Mouse (Mus musculus) heart, embryonic 13.5 days (tissue): Measurements from ENCODE around the gene Tkt. TPM values are rescaled to one million over a fixed set of nuclear protein-coding genes. Genes with fewer than 3 reads are reported as not detected.
A peak's percentile ranks its signal among the peaks of the same experiment; 100 is the strongest.

Experiments used
- ATAC-seq: fragments of 200-750 bp; cut with Nextera tagmentation; 2 replicates; pipeline ENCODE4 v1.8.0; 2017; ENCODE audit warnings: moderate TSS enrichment; ENCODE audit not compliant: insufficient number of reproducible peaks, low FRiP score, low TSS enrichment; ENCODE audit errors: extremely low read depth
- H3K27ac ChIP-seq: fragments of 300-500 bp; sonication (generic); replicated peaks from 2 replicates; pipeline ENCODE4 v1.5.1; 2015; ENCODE audit warnings: moderate library complexity, mild to moderate bottlenecking, inconsistent platforms
- H3K27me3 ChIP-seq: fragments of 300-500 bp; sonication (generic); replicated peaks from 2 replicates; pipeline ENCODE4 v1.6.1; 2015; ENCODE audit warnings: mild to moderate bottlenecking, inconsistent platforms
- H3K36me3 ChIP-seq: fragments of 300-500 bp; sonication (generic); 2 replicates; pipeline ENCODE4 v1.6.1; 2015; ENCODE audit warnings: mild to moderate bottlenecking, inconsistent platforms
- H3K4me1 ChIP-seq: fragments of 300-500 bp; sonication (generic); 2 replicates; pipeline ENCODE4 v1.6.1; 2015; ENCODE audit warnings: inconsistent platforms
- H3K4me2 ChIP-seq: fragments of 300-500 bp; sonication (generic); 2 replicates; pipeline ENCODE4 v1.6.1; 2015; ENCODE audit warnings: inconsistent platforms, mild to moderate bottlenecking, moderate library complexity
- H3K4me3 ChIP-seq: fragments of 300-500 bp; sonication (generic); 2 replicates; pipeline ENCODE4 v1.5.1; 2015; ENCODE audit warnings: moderate library complexity, mild to moderate bottlenecking, inconsistent platforms
- H3K9ac ChIP-seq: fragments of 300-500 bp; sonication (generic); 2 replicates; pipeline ENCODE4 v1.6.1; 2015; ENCODE audit warnings: inconsistent platforms, mild to moderate bottlenecking, moderate library complexity
- H3K9me3 ChIP-seq: fragments of 300-500 bp; sonication (generic); 2 replicates; pipeline ENCODE4 v1.6.1; 2016; ENCODE audit warnings: inconsistent platforms
- WGBS: fragments of 180-500 bp; shearing (Covaris S2); methylation state at CpG from one replicate; pipeline ENCODE4 v1.1.7; 2015; ENCODE audit warnings: mixed read lengths; 5-methylcytosine and 5-hydroxymethylcytosine counted together
- polyA plus RNA-seq: library from polyadenylated mRNA; unstranded; fragments of >200 nt; fragmentation: Nextera tagmentation; extraction: Ambion mirVana; gene quantifications from 2 replicates; pipeline ENCODE4 v1.2.1, GENCODE M21; 2015

The Tkt gene
- polyA plus RNA-seq, 1 experiment from 2014 or later = 96.6 TPM

DNA sequence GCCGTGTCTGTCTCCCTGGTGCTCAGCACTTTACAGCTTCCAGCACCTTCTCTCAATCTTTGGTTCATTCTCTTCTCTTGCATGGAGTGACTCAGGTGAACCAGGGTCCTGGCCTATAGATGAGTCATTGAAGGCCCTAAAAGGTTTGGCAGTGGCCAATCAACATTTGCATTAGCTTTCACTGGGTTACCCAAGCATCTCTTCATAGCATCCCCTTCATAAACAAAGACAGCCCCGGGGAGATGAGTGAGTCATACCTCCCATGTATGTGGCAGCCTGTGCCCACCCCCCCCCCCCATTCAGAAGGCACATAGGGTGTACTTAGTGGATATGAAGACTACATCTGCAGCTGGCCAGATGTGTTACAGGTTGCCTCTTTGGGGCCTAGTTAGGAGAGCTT, 8.5 kb downstream of the Tkt start:
- H3K36me3 ChIP-seq = peaks cover 74% of the 10 kb centered on the region
- H3K4me3 ChIP-seq = no peak overlapping the region
- ATAC-seq = no peak
- H3K27ac ChIP-seq = no peak overlapping the region
- H3K27me3 ChIP-seq = no peaks in the 10 kb centered on the region
- H3K4me2 ChIP-seq = no peak overlapping the region
- H3K4me1 ChIP-seq = peaks cover 18% of the 10 kb centered on the region
- H3K9ac ChIP-seq = no peak overlapping the region
- WGBS = 84% methylated on average over 2 of the region's 2 CpGs
- H3K9me3 ChIP-seq = no peaks in the 10 kb centered on the region

DNA sequence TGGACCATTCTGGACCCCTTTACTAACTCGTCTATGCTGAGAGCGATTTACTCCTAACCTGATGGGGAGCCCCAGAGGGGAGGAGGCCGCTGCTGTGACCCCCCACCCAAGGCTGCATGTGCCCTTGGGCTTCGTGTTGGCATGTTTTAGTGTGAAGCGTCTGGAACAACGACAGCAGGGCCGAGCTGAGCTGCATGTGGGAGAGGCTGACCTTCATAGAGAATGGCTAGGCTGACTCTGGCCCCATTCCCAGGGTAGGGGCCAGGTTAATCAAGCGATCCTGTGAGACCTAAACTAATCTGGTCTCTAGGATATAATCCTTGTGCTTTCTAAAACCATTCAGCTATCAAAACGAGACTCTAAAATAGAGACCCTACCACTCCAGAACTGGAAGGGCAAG, 9.6 kb downstream of the Tkt start:
- Histone ChIP-seq H3K9ac (no peak overlapping the region), H3K36me3 (peaks cover 77% of the 10 kb centered on the region), H3K4me3 (no peak overlapping the region), H3K4me1 (peaks cover 14% of the 10 kb centered on the region), H3K9me3 (no peaks in the 10 kb centered on the region), H3K27me3 (no peaks in the 10 kb centered on the region), H3K27ac (no peak overlapping the region), H3K4me2 (no peak overlapping the region)
- no peak for ATAC-seq
- 71% methylated on average over 9 of the region's 9 CpGs for WGBS

DNA sequence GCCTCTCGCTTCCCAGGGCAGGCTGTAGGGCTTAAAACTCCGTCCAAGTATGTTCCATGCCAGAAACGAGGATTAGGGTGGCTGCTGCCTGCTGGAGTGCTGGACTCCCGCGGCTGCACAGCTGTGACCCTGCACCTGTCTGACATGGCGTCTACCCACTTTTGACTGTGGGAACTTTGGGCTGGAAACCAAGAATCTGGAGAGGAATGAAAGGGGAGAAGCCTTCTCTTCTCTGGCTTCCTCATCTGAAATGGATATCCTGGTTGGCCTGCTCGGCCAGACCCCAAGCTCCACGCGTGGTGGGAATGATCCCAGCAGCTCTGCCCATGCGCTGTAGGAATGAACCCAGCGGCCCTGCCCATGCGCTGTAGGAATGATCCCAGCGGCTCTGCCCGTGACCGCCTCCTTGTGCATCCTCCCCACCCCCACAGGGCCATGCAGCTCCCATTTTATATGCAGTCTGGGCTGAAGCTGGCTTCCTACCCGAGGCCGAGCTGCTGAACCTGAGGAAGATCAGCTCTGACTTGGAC, 11.2 kb downstream of the Tkt start:
- no peak overlapping the region for H3K9ac ChIP-seq
- H3K4me1 ChIP-seq = peaks cover 16% of the 10 kb centered on the region
- 87% methylated on average over 17 of the region's 17 CpGs for WGBS

DNA sequence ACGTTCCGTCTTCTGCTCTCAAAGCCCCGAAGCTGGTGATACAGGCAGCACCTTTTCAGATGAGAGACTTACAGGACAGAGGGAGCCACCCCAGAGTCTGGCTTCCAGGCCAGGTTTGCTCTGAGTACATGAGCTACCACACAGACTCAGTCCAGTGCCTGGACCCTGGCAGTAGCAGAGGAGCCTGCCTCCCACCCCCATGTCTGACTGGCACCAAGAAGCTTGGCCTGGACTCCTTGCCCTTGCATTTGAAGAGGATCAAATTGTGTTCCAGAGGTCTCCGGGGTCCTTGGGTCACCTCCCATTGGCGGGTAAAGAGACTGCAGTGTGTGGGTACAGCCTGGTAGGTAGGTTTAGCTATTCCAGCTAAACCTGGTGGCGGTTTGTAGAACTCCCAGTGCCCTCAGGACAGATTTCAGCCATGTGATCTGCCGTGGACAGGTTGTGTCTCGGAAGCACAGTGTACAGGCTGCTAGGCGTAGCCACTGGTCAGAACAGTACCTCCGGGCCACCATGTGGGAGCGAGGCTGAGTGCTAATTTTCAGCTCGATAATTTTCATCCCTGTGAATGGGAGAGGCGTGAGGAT, 12.7 kb downstream of the Tkt start:
- Histone ChIP-seq H3K4me3 (no peak overlapping the region), H3K4me1 (peaks cover 21% of the 10 kb centered on the region), H3K27me3 (no peaks in the 10 kb centered on the region), H3K4me2 (no peak overlapping the region), H3K9ac (no peak overlapping the region), H3K27ac (no peak overlapping the region), H3K9me3 (no peaks in the 10 kb centered on the region), H3K36me3 (peaks cover 86% of the 10 kb centered on the region)
- 91% methylated on average over 13 of the region's 13 CpGs for WGBS
- ATAC-seq = no peak

More for the DNA sequence above, 11.2 kb downstream of the Tkt start:
- Histone ChIP-seq H3K27me3 (no peaks in the 10 kb centered on the region), H3K9me3 (no peaks in the 10 kb centered on the region), H3K27ac (no peak overlapping the region), H3K4me2 (no peak overlapping the region), H3K36me3 (peaks cover 83% of the 10 kb centered on the region), H3K4me3 (no peak overlapping the region)
- no peak for ATAC-seq

DNA sequence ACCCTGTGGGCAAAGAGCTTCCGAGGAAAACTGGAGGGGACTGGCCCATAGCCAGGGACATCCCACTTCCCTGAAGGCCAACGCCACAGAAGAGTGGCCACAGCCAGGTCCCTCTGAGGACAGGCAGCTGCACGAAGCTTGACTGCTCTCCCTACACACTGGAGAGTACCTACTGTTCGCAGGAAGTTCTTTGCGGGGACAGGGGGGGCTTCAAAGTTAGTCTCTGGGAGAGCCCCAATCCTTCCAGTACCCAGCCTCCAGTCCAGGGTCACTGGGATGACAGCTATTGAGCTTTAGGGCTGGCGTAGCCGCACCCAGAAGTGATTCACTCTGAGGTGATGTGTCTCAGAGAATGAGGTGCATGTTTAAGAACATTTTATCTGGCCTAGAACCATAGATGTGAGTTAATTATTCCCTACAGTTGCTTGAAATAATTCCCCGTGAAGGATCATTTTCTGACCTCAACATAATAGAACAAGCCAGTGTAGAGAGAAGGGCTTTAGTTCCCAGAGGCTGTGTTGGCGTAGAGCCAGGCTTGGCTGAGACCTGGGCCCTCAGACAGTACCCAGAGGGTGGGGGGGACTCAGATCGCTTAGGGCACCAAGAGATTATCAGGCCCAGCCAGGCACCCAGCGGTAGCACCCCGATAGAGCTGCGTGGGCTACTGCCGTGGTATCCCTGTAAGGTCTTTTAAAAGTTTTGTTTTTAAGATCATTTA, 13.5 kb downstream of the Tkt start:
- no peak for ATAC-seq
- H3K27ac ChIP-seq = peak overlapping the region; percentile 63
- WGBS = 67% methylated on average over 14 of the region's 14 CpGs
- no peaks in the 10 kb centered on the region for H3K27me3 ChIP-seq
- peaks cover 86% of the 10 kb centered on the region for H3K36me3 ChIP-seq
- H3K4me3 ChIP-seq = no peak overlapping the region
- no peaks in the 10 kb centered on the region for H3K9me3 ChIP-seq
- H3K4me2 ChIP-seq = no peak overlapping the region
- peaks cover 21% of the 10 kb centered on the region for H3K4me1 ChIP-seq
- H3K9ac ChIP-seq = peak overlapping the region; percentile 7; the same call in 1 of the 2 replicates

DNA sequence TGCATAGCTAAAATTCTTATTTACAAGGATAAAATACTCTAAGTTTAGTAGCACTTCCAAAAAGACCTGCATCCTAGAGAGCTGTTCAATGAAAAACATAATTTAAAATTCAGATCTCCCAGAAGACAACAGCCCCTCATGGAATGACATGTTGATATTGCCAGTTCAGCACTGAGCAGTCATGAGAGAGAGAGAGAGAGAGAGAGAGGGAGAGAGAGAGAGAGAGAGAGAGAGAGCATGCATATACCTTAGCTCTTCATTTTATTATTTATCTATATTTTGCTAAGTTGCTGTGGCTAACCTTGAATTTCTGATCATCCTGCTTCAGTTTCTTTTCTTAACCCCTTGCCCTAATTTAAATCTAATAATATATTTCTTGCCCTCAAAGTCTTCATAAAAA, 14.2 kb downstream of the Tkt start:
- ATAC-seq = no peak
- Histone ChIP-seq H3K4me2 (no peak overlapping the region), H3K27me3 (no peaks in the 10 kb centered on the region), H3K36me3 (peaks cover 91% of the 10 kb centered on the region), H3K27ac (no peak overlapping the region), H3K4me1 (peaks cover 21% of the 10 kb centered on the region), H3K4me3 (no peak overlapping the region), H3K9ac (no peak overlapping the region), H3K9me3 (no peaks in the 10 kb centered on the region)

DNA sequence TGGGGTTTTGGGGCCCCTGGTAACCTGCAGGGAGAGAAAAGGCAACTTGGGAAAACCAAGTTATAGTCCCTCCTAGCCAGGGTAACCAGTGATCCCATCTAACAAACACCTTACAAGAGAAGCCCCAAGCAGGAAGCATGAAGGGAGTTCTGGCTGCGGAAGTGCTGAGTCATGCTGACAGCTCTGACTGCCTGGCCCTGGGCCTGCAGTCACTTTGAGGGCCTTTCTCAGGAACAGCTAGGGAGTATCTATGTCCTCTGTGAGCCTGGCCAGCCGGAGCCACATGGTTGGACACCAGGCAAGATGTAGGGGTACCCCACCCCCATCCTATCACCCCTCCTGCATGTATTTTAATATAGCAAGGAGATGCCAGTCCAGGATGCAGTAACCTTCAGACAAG, 16.3 kb downstream of the Tkt start:
- WGBS = 72% methylated on average over 2 of the region's 2 CpGs
- Histone ChIP-seq H3K9ac (no peak overlapping the region), H3K27ac (0 out of 2 replicates have a peak overlapping the region, but pooled peaks have one; percentile 12), H3K27me3 (no peaks in the 10 kb centered on the region), H3K9me3 (no peaks in the 10 kb centered on the region), H3K4me3 (no peak overlapping the region), H3K36me3 (peaks cover 91% of the 10 kb centered on the region), H3K4me2 (no peak overlapping the region), H3K4me1 (peaks cover 21% of the 10 kb centered on the region)
- 0 out of 2 replicates have a peak, but pooled peaks have one; percentile 34 for ATAC-seq

DNA sequence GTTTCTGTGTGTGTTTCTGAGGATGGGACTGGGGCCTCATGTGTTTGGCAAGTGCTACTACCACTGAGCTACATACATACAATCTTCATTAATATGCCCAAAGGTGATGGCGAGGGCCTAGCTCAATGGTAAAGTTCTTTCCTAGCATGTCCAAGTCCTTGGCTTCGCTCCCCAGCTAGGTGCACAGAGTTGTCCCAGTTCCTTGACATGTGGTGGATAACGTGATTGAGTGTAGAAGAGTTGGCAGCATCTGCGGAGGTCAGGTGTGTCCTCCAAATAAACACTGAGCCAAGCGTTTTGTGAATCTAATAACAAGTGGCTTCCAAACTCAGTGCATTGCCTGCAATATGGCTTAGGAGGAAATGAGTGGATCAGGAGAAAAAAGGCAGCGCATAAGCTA, 18.2 kb downstream of the Tkt start:
- WGBS = 87% methylated on average over 6 of the region's 6 CpGs
- H3K4me2 ChIP-seq = no peak overlapping the region
- ATAC-seq = no peak
- H3K9ac ChIP-seq = no peak overlapping the region
- H3K9me3 ChIP-seq = no peaks in the 10 kb centered on the region
- no peak overlapping the region for H3K27ac ChIP-seq
- H3K27me3 ChIP-seq = no peaks in the 10 kb centered on the region
- peaks cover 30% of the 10 kb centered on the region for H3K4me1 ChIP-seq
- H3K36me3 ChIP-seq = peaks cover 91% of the 10 kb centered on the region
- H3K4me3 ChIP-seq = no peak overlapping the region

DNA sequence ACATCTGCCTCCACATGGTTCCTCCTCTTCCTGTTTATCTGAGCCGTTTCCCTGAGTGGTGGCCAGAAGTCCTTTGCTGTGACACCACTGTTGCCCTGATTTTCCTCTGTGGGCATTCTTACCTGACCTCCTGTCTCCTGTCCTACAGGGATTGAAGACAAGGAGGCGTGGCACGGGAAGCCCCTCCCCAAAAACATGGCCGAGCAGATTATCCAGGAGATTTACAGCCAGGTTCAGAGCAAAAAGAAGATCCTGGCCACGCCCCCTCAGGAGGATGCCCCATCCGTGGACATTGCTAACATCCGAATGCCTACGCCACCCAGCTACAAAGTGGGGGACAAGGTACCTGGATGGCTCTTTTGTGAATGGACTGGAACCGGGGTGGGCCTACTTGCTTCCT, 19.9 kb downstream of the Tkt start:
- peaks cover 100% of the 10 kb centered on the region for H3K36me3 ChIP-seq
- H3K9ac ChIP-seq = no peak overlapping the region
- 83% methylated on average over 9 of the region's 9 CpGs for WGBS
- H3K4me3 ChIP-seq = no peak overlapping the region
- no peak overlapping the region for H3K27ac ChIP-seq
- H3K27me3 ChIP-seq = no peaks in the 10 kb centered on the region
- no peak for ATAC-seq
- peaks cover 24% of the 10 kb centered on the region for H3K4me1 ChIP-seq
- H3K9me3 ChIP-seq = no peaks in the 10 kb centered on the region
- H3K4me2 ChIP-seq = no peak overlapping the region

DNA sequence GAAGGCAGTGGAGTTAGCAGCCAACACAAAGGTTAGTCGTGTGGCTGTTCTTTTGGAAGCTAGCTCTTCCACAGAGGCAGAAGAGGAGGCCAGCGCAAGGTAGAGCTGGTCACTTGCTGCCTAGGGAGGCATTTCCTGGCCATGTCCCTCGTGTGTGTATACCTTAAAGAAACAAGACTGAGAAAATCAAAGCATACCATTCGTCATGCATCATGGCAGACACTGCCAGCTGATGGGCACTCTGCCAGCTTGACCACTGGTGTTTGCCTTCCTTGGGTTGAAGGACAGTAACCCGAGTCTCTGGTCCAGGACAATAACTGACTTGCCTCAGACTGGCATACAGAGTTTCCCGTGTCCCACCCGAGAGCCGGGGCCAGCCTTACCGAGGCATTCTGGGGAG, 22.1 kb downstream of the Tkt start:
- Histone ChIP-seq H3K4me3 (no peak overlapping the region), H3K4me2 (no peak overlapping the region), H3K27ac (peak overlapping the region; percentile 40), H3K9ac (no peak overlapping the region), H3K36me3 (peaks cover 96% of the 10 kb centered on the region), H3K9me3 (no peaks in the 10 kb centered on the region), H3K27me3 (no peaks in the 10 kb centered on the region), H3K4me1 (peaks cover 13% of the 10 kb centered on the region)
- WGBS = 72% methylated on average over 9 of the region's 9 CpGs
- no peak for ATAC-seq

DNA sequence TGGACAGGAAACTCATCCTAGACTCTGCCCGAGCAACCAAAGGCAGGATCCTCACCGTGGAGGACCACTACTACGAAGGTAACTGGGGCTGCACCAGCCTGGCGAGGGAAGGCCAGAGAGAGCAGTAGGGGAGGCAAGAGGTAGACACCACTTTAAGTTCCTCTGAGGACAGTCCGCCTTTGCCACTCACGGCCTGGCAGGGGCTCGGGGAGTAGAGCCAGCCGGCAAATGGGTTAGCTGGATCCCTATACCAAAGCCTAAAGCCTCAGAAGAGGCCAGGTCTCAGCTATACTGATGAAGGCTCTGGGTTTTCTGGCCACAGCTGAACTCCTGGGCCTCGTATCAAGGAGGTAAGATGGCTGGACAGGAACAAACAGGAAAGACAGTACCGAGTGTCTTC, 24.1 kb downstream of the Tkt start:
- H3K9me3 ChIP-seq = no peaks in the 10 kb centered on the region
- peaks cover 25% of the 10 kb centered on the region for H3K4me1 ChIP-seq
- no peak overlapping the region for H3K9ac ChIP-seq
- whole genome bisulfite sequencing = 77% methylated on average over 10 of the region's 10 CpGs
- no peak overlapping the region for H3K4me2 ChIP-seq
- no peak overlapping the region for H3K27ac ChIP-seq
- H3K27me3 ChIP-seq = no peaks in the 10 kb centered on the region
- H3K4me3 ChIP-seq = no peak overlapping the region
- no peak for ATAC-seq
- peaks cover 85% of the 10 kb centered on the region for H3K36me3 ChIP-seq

DNA sequence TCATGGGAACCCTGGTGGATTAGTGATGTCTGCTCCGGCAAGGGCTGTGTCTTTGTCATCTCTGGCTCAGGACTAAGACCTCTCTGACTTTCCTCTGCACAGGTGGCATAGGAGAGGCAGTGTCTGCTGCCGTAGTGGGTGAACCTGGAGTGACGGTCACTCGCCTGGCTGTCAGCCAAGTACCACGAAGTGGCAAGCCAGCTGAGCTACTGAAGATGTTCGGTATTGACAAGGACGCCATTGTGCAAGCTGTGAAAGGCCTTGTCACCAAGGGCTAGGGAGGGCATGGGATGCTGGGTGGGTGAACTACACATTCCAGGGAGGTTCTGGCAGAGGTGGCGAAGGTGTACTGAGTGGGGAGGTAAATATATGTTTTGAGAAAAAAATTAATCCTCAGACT, 25.1 kb downstream of the Tkt start:
- Histone ChIP-seq H3K27me3 (no peaks in the 10 kb centered on the region), H3K9me3 (no peaks in the 10 kb centered on the region), H3K4me2 (no peak overlapping the region), H3K4me3 (no peak overlapping the region), H3K27ac (no peak overlapping the region), H3K4me1 (peaks cover 31% of the 10 kb centered on the region), H3K9ac (no peak overlapping the region), H3K36me3 (peaks cover 75% of the 10 kb centered on the region)
- 45% methylated on average over 8 of the region's 8 CpGs for whole genome bisulfite sequencing
- ATAC-seq = no peak
